Mouse (Mus musculus): ENCODE measurements around the gene Pink1. TPM values are rescaled to one million over a fixed set of nuclear protein-coding genes. Genes with fewer than 3 reads are reported as not detected.

Gene Pink1
- total RNA-seq, 1 experiment, result 13.4 TPM

- H3K4me1 ChIP-seq (ENCODE audit: control insufficient read depth in 2 of 2, insufficient read depth in 2 of 2, low read length in 2 of 2, poor library complexity in 1 of 2), result peaks cover 0 to 3% of the 10 kb centered on the region in 2 experiments; a peak in 1 of 4 replicates
- H3K9me3 ChIP-seq (ENCODE audit: control insufficient read depth, insufficient read depth, low read depth, low read length), result no peaks in the 10 kb centered on the region
- no peak overlapping the region for H3K4me3 ChIP-seq (ENCODE audit: insufficient read depth in 1 of 2, low read depth in 1 of 2, low read length in 2 of 2, poor library complexity in 1 of 2, severe bottlenecking in 1 of 2)
- in situ Hi-C loops (cut with MboI; ENCODE audit: low sequenced_read_pairs in 2 of 2, unreplicated experiment in 2 of 2), result no loop called here
- TF ChIP-seq MAFK (IDR thresholded peaks at IDR 0.05; ENCODE audit: insufficient read depth, low read depth, low read length) (no peak), HCFC1 (IDR thresholded peaks at IDR 0.05; ENCODE audit: borderline replicate concordance, insufficient read depth, low read length) (no peak), ZC3H11A (IDR thresholded peaks at IDR 0.05; ENCODE audit: borderline replicate concordance, low read depth, low read length) (no peak), ZNF384 (IDR thresholded peaks at IDR 0.05; ENCODE audit: low read depth, low read length) (no peak), CHD2 (IDR thresholded peaks at IDR 0.05; ENCODE audit: low read depth, low read length) (no peak)
- no peak for DNase-seq (ENCODE audit: low read depth, low spot score)
- H3K36me3 ChIP-seq (ENCODE audit: control insufficient read depth, insufficient read depth, low read length, poor library complexity, severe bottlenecking), result no peaks in the 10 kb centered on the region
- no peak overlapping the region for H3K27ac ChIP-seq (ENCODE audit: insufficient read depth, low read depth, low read length, poor library complexity, severe bottlenecking)
- no peak overlapping the region for H3K9ac ChIP-seq (ENCODE audit: insufficient read depth, low read depth, low read length, poor library complexity, severe bottlenecking)
Measured at GRCm38 (mm10) chr4:138293261-138293948, 32.7 kb downstream of the Pink1 start.

DNA sequence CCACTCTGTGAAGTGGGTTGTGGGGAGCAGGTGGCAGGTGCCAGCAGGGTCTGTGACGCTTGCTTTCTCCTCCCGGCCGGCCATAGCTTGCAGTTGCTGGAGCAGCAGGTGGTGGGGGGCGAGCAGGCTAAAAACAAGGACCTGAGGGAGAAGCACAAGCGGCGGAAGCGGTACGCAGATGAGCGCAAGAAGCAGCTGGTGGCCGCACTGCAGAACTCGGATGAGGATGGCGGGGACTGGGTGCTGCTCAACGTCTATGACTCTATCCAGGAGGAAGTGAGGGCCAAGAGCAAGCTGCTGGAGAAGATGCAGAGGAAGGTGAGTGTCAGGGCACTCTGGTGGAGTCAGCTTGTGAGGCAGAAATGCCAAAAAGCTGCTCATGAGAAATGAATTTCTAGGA, 34.1 kb downstream of the Pink1 start:
- no peak for DNase-seq (ENCODE audit: low read depth, low spot score)
- Histone ChIP-seq H3K9ac (ENCODE audit: insufficient read depth, low read depth, low read length, poor library complexity, severe bottlenecking) (no peak overlapping the region), H3K27ac (ENCODE audit: insufficient read depth, low read depth, low read length, poor library complexity, severe bottlenecking) (no peak overlapping the region), H3K4me1 (ENCODE audit: control insufficient read depth in 2 of 2, insufficient read depth in 2 of 2, low read length in 2 of 2, poor library complexity in 1 of 2) (peaks cover 0 to 3% of the 10 kb centered on the region in 2 experiments; a peak in 1 of 4 replicates), H3K4me3 (ENCODE audit: insufficient read depth in 1 of 2, low read depth in 1 of 2, low read length in 2 of 2, poor library complexity in 1 of 2, severe bottlenecking in 1 of 2) (no peak overlapping the region), H3K9me3 (ENCODE audit: control insufficient read depth, insufficient read depth, low read depth, low read length) (no peaks in the 10 kb centered on the region), H3K36me3 (ENCODE audit: control insufficient read depth, insufficient read depth, low read length, poor library complexity, severe bottlenecking) (no peaks in the 10 kb centered on the region)
- in situ Hi-C loops (cut with MboI; ENCODE audit: low sequenced_read_pairs in 2 of 2, unreplicated experiment in 2 of 2), result no loop called here
- TF ChIP-seq ZC3H11A (IDR thresholded peaks at IDR 0.05; ENCODE audit: borderline replicate concordance, low read depth, low read length), result no peak
- no peak for TF ChIP-seq MAFK (IDR thresholded peaks at IDR 0.05; ENCODE audit: insufficient read depth, low read depth, low read length)
- TF ChIP-seq ZNF384 (IDR thresholded peaks at IDR 0.05; ENCODE audit: low read depth, low read length), result no peak
- TF ChIP-seq CHD2 (IDR thresholded peaks at IDR 0.05; ENCODE audit: low read depth, low read length), result no peak
- TF ChIP-seq HCFC1 (IDR thresholded peaks at IDR 0.05; ENCODE audit: borderline replicate concordance, insufficient read depth, low read length), result no peak

DNA sequence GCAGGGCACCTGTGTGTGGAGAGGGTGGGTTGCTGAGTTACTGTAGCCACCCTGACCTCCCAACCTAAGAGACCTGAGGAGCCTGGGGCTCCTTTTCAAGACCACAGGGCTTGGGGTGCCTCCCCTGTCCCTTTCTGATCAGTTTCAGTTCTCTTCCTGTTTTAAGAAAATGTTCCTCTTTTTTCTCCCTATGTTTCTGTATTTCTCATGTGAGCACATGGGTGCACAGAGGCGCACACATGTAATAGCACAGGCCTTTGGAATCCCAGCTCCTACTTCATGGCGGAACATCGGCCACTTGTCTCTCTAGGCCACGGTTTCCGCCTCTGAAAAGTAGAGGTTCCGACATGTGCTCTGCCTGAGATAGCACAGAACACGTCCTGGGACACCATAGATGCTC, 37.4 kb downstream of the Pink1 start:
- Histone ChIP-seq H3K36me3 (ENCODE audit: control insufficient read depth, insufficient read depth, low read length, poor library complexity, severe bottlenecking) (no peaks in the 10 kb centered on the region), H3K4me3 (ENCODE audit: insufficient read depth in 1 of 2, low read depth in 1 of 2, low read length in 2 of 2, poor library complexity in 1 of 2, severe bottlenecking in 1 of 2) (no peak overlapping the region), H3K9ac (ENCODE audit: insufficient read depth, low read depth, low read length, poor library complexity, severe bottlenecking) (no peak overlapping the region), H3K27ac (ENCODE audit: insufficient read depth, low read depth, low read length, poor library complexity, severe bottlenecking) (no peak overlapping the region), H3K4me1 (ENCODE audit: control insufficient read depth in 2 of 2, insufficient read depth in 2 of 2, low read length in 2 of 2, poor library complexity in 1 of 2) (peaks cover 0 to 3% of the 10 kb centered on the region in 2 experiments; a peak in 1 of 4 replicates), H3K9me3 (ENCODE audit: control insufficient read depth, insufficient read depth, low read depth, low read length) (no peaks in the 10 kb centered on the region)
- TF ChIP-seq MAFK (IDR thresholded peaks at IDR 0.05; ENCODE audit: insufficient read depth, low read depth, low read length) (no peak), HCFC1 (IDR thresholded peaks at IDR 0.05; ENCODE audit: borderline replicate concordance, insufficient read depth, low read length) (no peak), ZC3H11A (IDR thresholded peaks at IDR 0.05; ENCODE audit: borderline replicate concordance, low read depth, low read length) (no peak), CHD2 (IDR thresholded peaks at IDR 0.05; ENCODE audit: low read depth, low read length) (no peak), ZNF384 (IDR thresholded peaks at IDR 0.05; ENCODE audit: low read depth, low read length) (no peak)
- in situ Hi-C loops (cut with MboI; ENCODE audit: low sequenced_read_pairs in 2 of 2, unreplicated experiment in 2 of 2), result no loop called here
- no peak for DNase-seq (ENCODE audit: low read depth, low spot score)

- no peak overlapping the region for H3K27ac ChIP-seq (ENCODE audit: insufficient read depth, low read depth, low read length, poor library complexity, severe bottlenecking)
- no peak for DNase-seq (ENCODE audit: low read depth, low spot score)
- no peak overlapping the region for H3K4me3 ChIP-seq (ENCODE audit: insufficient read depth in 1 of 2, low read depth in 1 of 2, low read length in 2 of 2, poor library complexity in 1 of 2, severe bottlenecking in 1 of 2)
- in situ Hi-C loops (cut with MboI; ENCODE audit: low sequenced_read_pairs in 2 of 2, unreplicated experiment in 2 of 2), result no loop called here
- H3K9ac ChIP-seq (ENCODE audit: insufficient read depth, low read depth, low read length, poor library complexity, severe bottlenecking), result no peak overlapping the region
- H3K9me3 ChIP-seq (ENCODE audit: control insufficient read depth, insufficient read depth, low read depth, low read length), result no peaks in the 10 kb centered on the region
- TF ChIP-seq MAFK (IDR thresholded peaks at IDR 0.05; ENCODE audit: insufficient read depth, low read depth, low read length), result no peak
- no peak for TF ChIP-seq HCFC1 (IDR thresholded peaks at IDR 0.05; ENCODE audit: borderline replicate concordance, insufficient read depth, low read length)
- TF ChIP-seq ZNF384 (IDR thresholded peaks at IDR 0.05; ENCODE audit: low read depth, low read length), result no peak
- no peak for TF ChIP-seq CHD2 (IDR thresholded peaks at IDR 0.05; ENCODE audit: low read depth, low read length)
- H3K36me3 ChIP-seq (ENCODE audit: control insufficient read depth, insufficient read depth, low read length, poor library complexity, severe bottlenecking), result no peaks in the 10 kb centered on the region
- peaks cover 0 to 3% of the 10 kb centered on the region in 2 experiments; a peak in 1 of 4 replicates for H3K4me1 ChIP-seq (ENCODE audit: control insufficient read depth in 2 of 2, insufficient read depth in 2 of 2, low read length in 2 of 2, poor library complexity in 1 of 2)
Measured at GRCm38 (mm10) chr4:138286411-138286810, 39.7 kb downstream of the Pink1 start.

All from ES-E14 (cell line).